Mouse (Mus musculus) stomach, embryonic 14.5 days (tissue): ENCODE measurements at regions not wholly inside any gene's neighbourhood (a gene's known extent, or its start where the extent isn't known, plus 50 kb on each side); places are given as distances from the start of the nearest gene placed in this dataset.

Source experiments
- ATAC-seq: fragments of 200-750 bp; cut with Nextera tagmentation; 2 replicates; pipeline ENCODE4 v1.8.0; 2017; ENCODE audit warnings: low read depth, moderate TSS enrichment; ENCODE audit not compliant: insufficient number of reproducible peaks, insufficient read depth, low FRiP score
- H3K27ac ChIP-seq: fragments of 300-500 bp; sonication (generic); 2 replicates; pipeline ENCODE4 v1.5.1; 2014; ENCODE audit warnings: mild to moderate bottlenecking, low read length, moderate library complexity, mixed read lengths
- H3K27me3 ChIP-seq: fragments of 300-500 bp; sonication (generic); 2 replicates; pipeline ENCODE4 v1.6.1; 2014; ENCODE audit warnings: low read length, control low read depth, mixed read lengths; ENCODE audit not compliant: control insufficient read depth, insufficient read depth
- H3K36me3 ChIP-seq: fragments of 300-500 bp; sonication (generic); 2 replicates; pipeline ENCODE4 v1.6.1; 2014; ENCODE audit warnings: mild to moderate bottlenecking, control low read depth, low read length, moderate library complexity, mixed read lengths; ENCODE audit not compliant: control insufficient read depth, insufficient read depth
- H3K4me1 ChIP-seq: fragments of 300-500 bp; sonication (generic); 2 replicates; pipeline ENCODE4 v1.6.1; 2014; ENCODE audit warnings: low read length, control low read depth, mixed read lengths; ENCODE audit not compliant: control insufficient read depth, insufficient read depth
- H3K4me2 ChIP-seq: fragments of 300-500 bp; sonication (generic); replicated peaks from 2 replicates; pipeline ENCODE4 v1.6.1; 2014; ENCODE audit warnings: low read depth, low read length, control low read depth
- H3K4me3 ChIP-seq: fragments of 300-500 bp; sonication (generic); 2 replicates; pipeline ENCODE4 v1.5.1; 2014; ENCODE audit warnings: low read depth, low read length, control low read depth
- H3K9ac ChIP-seq: fragments of 300-500 bp; sonication (generic); replicated peaks from 2 replicates; pipeline ENCODE4 v1.6.1; 2014; ENCODE audit warnings: low read depth, mild to moderate bottlenecking, control low read depth, low read length, moderate library complexity, mixed read lengths
- H3K9me3 ChIP-seq: fragments of 300-500 bp; sonication (generic); 2 replicates; pipeline ENCODE4 v1.6.1; 2016; ENCODE audit warnings: low read depth, low read length, control low read depth; ENCODE audit not compliant: control insufficient read depth
- WGBS: fragments of 180-500 bp; shearing (Covaris S2); extraction: QIAGEN DNeasy Blood & Tissue Kit; methylation state at CpG from one replicate; pipeline ENCODE4 v1.1.7; 2014; 5-methylcytosine and 5-hydroxymethylcytosine counted together

DNA sequence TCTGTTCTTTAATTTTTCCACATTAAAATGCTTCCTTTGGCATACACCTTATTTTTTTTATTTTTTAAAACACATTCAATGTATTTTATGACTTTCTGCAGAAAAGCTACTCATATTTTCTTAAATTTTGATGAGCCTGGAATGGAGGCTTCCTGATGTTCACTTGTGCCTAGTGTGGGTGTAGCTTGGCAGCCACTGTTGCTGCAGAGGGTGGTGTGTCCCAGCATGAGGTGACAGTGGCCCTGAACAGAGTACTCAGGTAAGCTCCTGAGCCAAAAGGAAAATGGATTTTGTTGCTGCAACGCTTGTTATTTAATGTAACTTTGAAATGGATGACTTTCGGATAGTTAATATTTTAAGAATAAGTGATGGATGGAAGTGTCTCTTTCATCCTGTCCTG, 170.6 kb downstream of the Eipr1 start:
- ATAC-seq, result no peak
- H3K27me3 ChIP-seq, result no peaks in the 10 kb centered on the region

DNA sequence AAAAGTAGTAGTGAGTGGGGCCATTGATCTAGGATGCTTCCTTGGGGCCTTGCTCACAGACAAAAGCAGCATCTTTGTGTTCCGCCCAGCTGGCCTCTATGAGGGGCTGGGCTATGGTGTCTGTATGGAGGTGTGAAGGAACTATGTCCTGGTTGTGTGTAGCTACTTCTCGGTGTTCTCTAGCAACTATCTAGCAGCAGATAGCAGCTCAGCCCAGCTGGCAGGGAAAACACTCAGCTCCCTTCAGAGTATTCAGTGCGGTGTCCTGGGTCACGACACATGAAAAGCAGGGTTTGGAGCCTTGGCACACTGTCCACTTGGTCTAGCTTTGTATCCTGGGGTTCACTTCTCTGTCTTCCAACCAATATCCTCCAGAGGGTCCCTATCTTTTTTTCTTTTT, 173.6 kb downstream of the Eipr1 start:
- Histone ChIP-seq H3K27ac (no peak overlapping the region), H3K27me3 (no peaks in the 10 kb centered on the region), H3K9ac (no peak overlapping the region), H3K4me1 (no peaks in the 10 kb centered on the region), H3K4me2 (no peak overlapping the region), H3K9me3 (no peaks in the 10 kb centered on the region), H3K4me3 (no peak overlapping the region), H3K36me3 (no peaks in the 10 kb centered on the region)
- no peak for ATAC-seq
- WGBS, result 88% methylated on average over 4 of the region's 4 CpGs

More for the DNA sequence above, 170.6 kb downstream of the Eipr1 start:
- no peaks in the 10 kb centered on the region for H3K9me3 ChIP-seq
- H3K9ac ChIP-seq, result no peak overlapping the region
- 92% methylated on average over 2 of the region's 2 CpGs for WGBS
- no peak overlapping the region for H3K4me2 ChIP-seq
- H3K4me3 ChIP-seq, result no peak overlapping the region
- H3K27ac ChIP-seq, result no peak overlapping the region
- H3K4me1 ChIP-seq, result no peaks in the 10 kb centered on the region
- no peaks in the 10 kb centered on the region for H3K36me3 ChIP-seq

DNA sequence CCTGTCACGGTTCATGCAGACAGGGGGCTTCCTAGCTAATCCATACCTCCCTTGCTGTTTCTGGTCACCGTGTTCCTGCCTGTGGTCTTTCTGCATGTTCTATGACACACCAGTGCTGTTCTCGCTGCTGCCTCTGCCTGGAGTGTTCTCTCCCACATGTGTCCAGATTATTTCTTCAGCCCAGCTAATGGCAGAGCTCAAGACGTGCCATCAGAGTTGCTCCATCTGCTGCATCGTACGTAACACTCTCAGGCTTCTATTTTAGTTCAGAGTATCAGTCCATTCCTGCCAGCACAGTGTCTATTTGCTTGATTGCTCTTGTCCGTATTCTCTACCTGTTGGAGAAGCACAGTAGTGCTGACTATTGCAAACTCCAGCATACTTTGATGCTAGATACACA, 188.3 kb downstream of the Eipr1 start:
- H3K27me3 ChIP-seq, result no peaks in the 10 kb centered on the region
- H3K27ac ChIP-seq, result no peak overlapping the region
- H3K9ac ChIP-seq, result no peak overlapping the region
- ATAC-seq, result no peak
- no peak overlapping the region for H3K4me3 ChIP-seq
- no peaks in the 10 kb centered on the region for H3K36me3 ChIP-seq
- H3K4me2 ChIP-seq, result no peak overlapping the region
- no peaks in the 10 kb centered on the region for H3K4me1 ChIP-seq
- WGBS, result 77% methylated on average over 7 of the region's 7 CpGs
- no peaks in the 10 kb centered on the region for H3K9me3 ChIP-seq

DNA sequence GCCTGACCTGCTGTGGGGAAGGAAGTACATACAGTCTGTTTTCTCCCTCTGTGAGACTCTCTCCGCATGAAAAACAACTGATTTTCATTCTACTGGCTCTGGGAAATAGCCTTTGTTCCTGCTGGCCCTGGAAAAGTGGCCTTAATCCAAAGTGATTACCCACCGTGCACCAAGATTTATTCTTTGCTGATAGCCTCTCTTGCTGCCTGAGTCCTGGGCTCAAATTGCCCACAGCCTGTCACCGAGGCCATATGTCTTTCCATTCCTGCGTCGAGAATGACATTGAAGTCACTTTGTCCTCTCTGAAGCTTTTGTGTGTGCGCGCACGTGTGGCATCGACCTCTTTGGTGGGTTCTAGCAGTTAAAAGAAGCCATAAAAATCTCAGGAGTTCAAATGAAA, 197.3 kb downstream of the Eipr1 start:
- H3K27me3 ChIP-seq, result no peaks in the 10 kb centered on the region
- H3K9me3 ChIP-seq, result no peaks in the 10 kb centered on the region
- H3K4me1 ChIP-seq, result no peaks in the 10 kb centered on the region
- H3K9ac ChIP-seq, result no peak overlapping the region
- H3K4me3 ChIP-seq, result no peak overlapping the region
- no peak for ATAC-seq
- H3K36me3 ChIP-seq, result no peaks in the 10 kb centered on the region
- WGBS, result 61% methylated on average over 9 of the region's 9 CpGs
- no peak overlapping the region for H3K27ac ChIP-seq
- H3K4me2 ChIP-seq, result no peak overlapping the region

DNA sequence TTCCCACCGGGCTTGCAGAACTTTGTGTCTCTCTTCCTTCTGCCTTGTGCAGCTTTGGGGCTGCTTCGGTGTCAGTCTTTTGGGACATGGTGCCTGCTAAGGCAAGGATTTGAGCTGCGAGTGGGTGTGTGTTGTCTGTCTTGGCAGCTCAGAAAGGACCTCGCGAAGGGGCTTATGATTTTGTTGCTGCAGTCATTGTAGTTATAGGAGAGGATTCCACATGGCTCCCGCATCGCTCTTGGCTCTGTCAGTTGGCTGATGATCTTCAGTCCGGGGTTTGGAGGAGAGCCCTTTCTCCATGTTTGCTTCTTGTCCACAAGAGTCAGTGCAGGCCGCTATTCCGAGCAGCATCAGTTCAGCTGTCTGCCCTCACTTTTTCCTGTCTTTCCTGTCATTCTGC, 197.7 kb downstream of the Eipr1 start:
- no peak overlapping the region for H3K9ac ChIP-seq
- no peaks in the 10 kb centered on the region for H3K4me1 ChIP-seq
- no peak overlapping the region for H3K4me2 ChIP-seq
- H3K36me3 ChIP-seq, result no peaks in the 10 kb centered on the region
- no peak for ATAC-seq
- H3K27me3 ChIP-seq, result no peaks in the 10 kb centered on the region
- 80% methylated on average over 10 of the region's 10 CpGs for WGBS
- no peak overlapping the region for H3K27ac ChIP-seq
- no peaks in the 10 kb centered on the region for H3K9me3 ChIP-seq
- H3K4me3 ChIP-seq, result no peak overlapping the region

DNA sequence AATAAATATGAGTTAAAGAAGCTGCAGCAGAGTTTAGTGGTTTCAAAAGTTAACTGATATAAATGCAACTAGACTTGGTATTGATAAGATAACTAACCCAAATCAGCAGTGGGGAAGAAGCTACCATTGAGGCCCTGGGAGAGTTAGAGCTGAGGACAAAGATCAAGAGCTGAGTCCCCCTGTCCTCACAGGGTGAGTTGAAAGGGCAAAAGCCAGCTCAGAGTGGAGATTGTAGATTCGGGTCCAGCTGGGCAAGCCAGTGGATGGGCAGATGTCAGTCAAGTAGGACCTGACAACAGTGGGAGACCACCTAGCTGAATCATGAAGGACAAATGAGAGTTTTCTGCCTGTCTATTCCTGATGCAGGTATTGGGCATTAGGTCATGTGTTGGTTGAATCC, 205.6 kb downstream of the Eipr1 start:
- Histone ChIP-seq H3K4me3 (no peak overlapping the region), H3K4me2 (no peak overlapping the region), H3K36me3 (no peaks in the 10 kb centered on the region), H3K4me1 (no peaks in the 10 kb centered on the region), H3K9me3 (no peaks in the 10 kb centered on the region), H3K27me3 (no peaks in the 10 kb centered on the region), H3K27ac (no peak overlapping the region), H3K9ac (no peak overlapping the region)
- ATAC-seq, result no peak
- WGBS, result 82% methylated on average over 1 of the region's 1 CpGs

DNA sequence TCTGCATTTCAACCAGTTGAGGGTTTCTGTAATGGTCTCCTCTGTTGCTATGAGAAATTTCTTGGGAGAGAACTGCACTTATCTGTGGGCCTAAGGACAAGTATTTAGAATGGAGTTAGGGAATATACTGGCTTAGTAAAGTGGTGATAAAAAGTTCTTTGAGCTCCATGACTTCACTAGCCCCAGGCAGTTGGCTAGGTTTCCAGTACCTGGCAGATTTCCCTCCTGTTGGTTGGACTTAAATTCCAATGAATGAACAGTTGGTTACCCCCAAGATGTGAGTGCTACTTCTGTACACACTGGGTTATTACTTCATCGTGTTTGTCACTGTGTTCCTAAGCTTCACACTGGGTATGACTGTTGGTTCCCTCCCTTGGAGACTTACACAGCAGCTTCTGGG, 207.1 kb downstream of the Eipr1 start:
- no peak for ATAC-seq

DNA sequence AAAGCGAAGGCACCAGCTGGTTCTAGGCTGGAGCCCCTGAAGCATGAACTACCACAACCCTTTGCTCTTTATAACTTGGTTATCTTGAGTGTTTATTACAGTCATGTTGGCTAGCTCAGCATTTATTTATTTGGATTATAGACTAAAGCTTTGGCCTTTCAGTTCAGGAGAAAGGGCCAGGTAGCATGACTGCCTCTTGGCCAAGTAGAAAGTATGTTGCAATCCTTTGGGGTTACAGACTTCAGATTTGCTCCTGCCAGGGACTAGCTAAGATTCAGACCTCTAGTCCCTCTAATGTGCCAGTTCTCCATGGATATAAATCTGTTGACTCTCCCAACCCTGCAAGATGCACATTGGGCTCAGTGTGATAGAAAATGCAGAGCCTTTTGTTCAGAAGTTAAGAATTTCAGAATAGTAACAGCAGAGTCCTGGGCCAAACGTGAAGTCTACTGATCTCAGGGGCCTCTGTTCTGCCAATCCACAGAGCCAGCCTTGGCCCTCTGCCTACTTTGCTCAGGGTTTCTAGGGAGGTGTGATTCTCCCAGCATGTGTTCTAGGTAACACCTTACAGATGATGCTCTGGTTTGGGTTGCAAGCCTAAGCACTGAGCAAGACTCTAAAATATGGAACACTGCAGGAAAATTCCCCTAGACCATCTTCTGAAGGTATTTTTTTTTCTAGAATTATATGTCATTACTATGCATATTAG, 218.2 kb downstream of the Eipr1 start:
- Histone ChIP-seq H3K9me3 (no peaks in the 10 kb centered on the region), H3K4me1 (no peaks in the 10 kb centered on the region), H3K4me2 (no peak overlapping the region), H3K4me3 (no peak overlapping the region), H3K9ac (no peak overlapping the region), H3K27ac (no peak overlapping the region), H3K36me3 (no peaks in the 10 kb centered on the region), H3K27me3 (no peaks in the 10 kb centered on the region)
- ATAC-seq, result no peak
- 66% methylated on average over 2 of the region's 2 CpGs for WGBS

More for the DNA sequence above, 207.1 kb downstream of the Eipr1 start:
- no peak overlapping the region for H3K27ac ChIP-seq
- H3K9ac ChIP-seq, result no peak overlapping the region
- H3K4me3 ChIP-seq, result no peak overlapping the region
- 81% methylated on average over 1 of the region's 1 CpGs for WGBS
- no peaks in the 10 kb centered on the region for H3K27me3 ChIP-seq
- H3K4me1 ChIP-seq, result no peaks in the 10 kb centered on the region
- no peak overlapping the region for H3K4me2 ChIP-seq
- no peaks in the 10 kb centered on the region for H3K9me3 ChIP-seq
- no peaks in the 10 kb centered on the region for H3K36me3 ChIP-seq

DNA sequence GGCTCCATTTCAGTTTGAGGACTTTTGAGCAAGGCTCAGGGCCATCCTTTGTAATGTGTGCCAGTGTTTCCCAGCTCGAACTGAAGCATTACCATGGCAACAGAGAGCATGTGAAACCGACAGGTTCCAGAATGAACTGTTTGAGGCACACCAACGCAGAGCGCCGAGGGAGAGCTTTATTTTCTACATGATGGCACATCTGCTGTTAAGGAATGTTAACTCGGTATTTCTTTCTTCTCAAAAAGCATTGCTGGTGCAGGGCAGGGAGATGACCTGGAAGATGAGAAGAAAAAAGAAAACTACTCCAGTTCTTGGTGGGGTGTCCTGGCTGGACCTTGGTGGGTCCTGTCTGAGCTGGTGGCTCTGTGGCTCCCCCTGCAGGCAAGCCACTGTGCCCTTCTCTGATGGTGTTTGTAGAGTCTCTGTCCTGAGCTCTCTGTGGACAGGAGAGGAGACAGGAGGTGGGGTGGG, 223.0 kb downstream of the Eipr1 start:
- no peaks in the 10 kb centered on the region for H3K27me3 ChIP-seq
- WGBS, result 57% methylated on average over 6 of the region's 6 CpGs
- no peaks in the 10 kb centered on the region for H3K4me1 ChIP-seq
- H3K4me2 ChIP-seq, result no peak overlapping the region
- no peak overlapping the region for H3K27ac ChIP-seq
- no peaks in the 10 kb centered on the region for H3K36me3 ChIP-seq
- H3K9ac ChIP-seq, result no peak overlapping the region
- no peaks in the 10 kb centered on the region for H3K9me3 ChIP-seq
- H3K4me3 ChIP-seq, result no peak overlapping the region
- no peak for ATAC-seq
